Mouse (Mus musculus) testis, adult 2 months (tissue): ENCODE measurements at regions not wholly inside any gene's neighbourhood (a gene's known extent, or its start where the extent isn't known, plus 50 kb on each side); places are given as distances from the start of the nearest gene placed in this dataset.

ENCODE experiments used
- CTCF ChIP-seq: fragments of 200-500 bp; IDR thresholded peaks from 2 replicates; pipeline ENCODE4 v1.5.1; 2012; ENCODE audit warnings: low read depth, mild to moderate bottlenecking, inconsistent platforms, low read length, moderate library complexity; ENCODE audit not compliant: control insufficient read depth, insufficient read depth, insufficient replicate concordance
- POLR2A ChIP-seq: fragments of 200-500 bp; IDR thresholded peaks from 2 replicates; pipeline ENCODE4 v1.6.1; 2012; ENCODE audit warnings: low read depth, mild to moderate bottlenecking, inconsistent platforms, low read length, moderate library complexity; ENCODE audit not compliant: control insufficient read depth

- TF ChIP-seq CTCF = no peak
- no peak for TF ChIP-seq POLR2A
These were observed 113.0 kb upstream of the A230072I06Rik start for GRCm38 (mm10) chr8:12165487-12166152.
